Mouse (Mus musculus): ENCODE data around the gene Nup107.
"Not testable (repeated sequence)": the region's sequence is repeated elsewhere in the genome, so short reads cannot be mapped to it uniquely, and the experiment has no call there.

Gene Nup107

GRCm38 (mm10) chr10:117752851-117753647 lies 39.5 kb downstream of the Nup107 start:
- CTCF ChIA-PET = interaction anchor here in 2 of 4 experiments (0.6 kb wide), 2 partner anchors 34 to 246 kb away, joined by 6 read pairs; no protein-coding TSS in a partner anchor
- POLR2A ChIA-PET = interaction anchor here in 3 of 4 experiments (0.7 to 2.6 kb wide), 7 partner anchors 7 to 66 kb away, joined by 3 to 10 read pairs (median 5); partner anchors contain the start of gene Nup107 (in 1 of the 3)

GRCm38 (mm10) chr10:117752304-117752821 lies 40.1 kb downstream of the Nup107 start:
- ChIA-PET CTCF (interaction anchor here in 1 of 4 experiments (0.6 to 0.7 kb wide), 2 partner anchors 65 to 246 kb away, joined by 3 to 6 read pairs; no protein-coding TSS in a partner anchor), POLR2A (interaction anchor here in 3 of 4 experiments (0.5 to 2.6 kb wide), 10 partner anchors 8 to 405 kb away, joined by 3 to 10 read pairs (median 5); partner anchors contain the start of gene Nup107 (in 2 of the 3))

- CTCF ChIA-PET = no interaction called here
- POLR2A ChIA-PET = interaction anchor here in 3 of 4 experiments (0.5 to 2.6 kb wide), 9 partner anchors 8 to 406 kb away, joined by 3 to 10 read pairs (median 5); partner anchors contain the start of gene Nup107 (in 2 of the 3)
Observed at GRCm38 (mm10) chr10:117751744-117752143, 40.8 kb downstream of the Nup107 start.

- ChIA-PET POLR2A (interaction anchor here in 2 of 4 experiments (0.8 to 2.6 kb wide), 4 partner anchors 9 to 41 kb away, joined by 3 to 10 read pairs (median 7); partner anchors contain the start of gene Nup107 (in 2 of the 2)), CTCF (no interaction called here)
Observed at GRCm38 (mm10) chr10:117751282-117751610, 41.3 kb downstream of the Nup107 start.

- POLR2A ChIA-PET = interaction anchor here in 2 of 4 experiments (0.8 to 2.6 kb wide), 4 partner anchors 9 to 42 kb away, joined by 3 to 10 read pairs (median 7); partner anchors contain the start of gene Nup107 (in 2 of the 2)
Observed at GRCm38 (mm10) chr10:117750529-117751281, 41.8 kb downstream of the Nup107 start.

GRCm38 (mm10) chr10:117749787-117750343 lies 42.6 kb downstream of the Nup107 start:
- ChIA-PET CTCF (interaction anchor here in 1 of 4 experiments (0.5 kb wide), 1 partner anchor 22 kb away, joined by 7 read pairs; no protein-coding TSS in a partner anchor), POLR2A (interaction anchor here in 1 of 4 experiments (0.5 to 2.1 kb wide), 3 partner anchors 10 to 205 kb away, joined by 3 to 8 read pairs (median 3); no protein-coding TSS in a partner anchor)

More at GRCm38 (mm10) chr10:117750529-117751281, 41.8 kb downstream of the Nup107 start:
- CTCF ChIA-PET = no interaction called here

- ChIA-PET CTCF (interaction anchor here in 1 of 4 experiments (0.5 kb wide), 1 partner anchor 23 kb away, joined by 7 read pairs; no protein-coding TSS in a partner anchor), POLR2A (interaction anchor here in 2 of 4 experiments (0.5 to 2.3 kb wide), 5 partner anchors 9 to 206 kb away, joined by 3 to 11 read pairs (median 7); partner anchors contain the start of gene Nup107 (in 1 of the 2))
Observed at GRCm38 (mm10) chr10:117749050-117749686, 43.3 kb downstream of the Nup107 start.

GRCm38 (mm10) chr10:117748276-117749049 lies 44.0 kb downstream of the Nup107 start:
- ChIA-PET CTCF (no interaction called here), POLR2A (interaction anchor here in 3 of 4 experiments (0.8 to 2.3 kb wide), 7 partner anchors 9 to 57 kb away, joined by 3 to 11 read pairs (median 6); partner anchors contain the start of gene Nup107 (in 1 of the 3))

GRCm38 (mm10) chr10:117747711-117748110 lies 44.8 kb downstream of the Nup107 start:
- ChIA-PET POLR2A (interaction anchor here (0.6 to 3.4 kb wide), 12 partner anchors 9 to 255 kb away, joined by 3 to 11 read pairs (median 4); partner anchors contain the start of genes Nup107 (in 2 of the 4) and Mdm2 (in 1 of the 4)), CTCF (no interaction called here)

GRCm38 (mm10) chr10:117746297-117746883 lies 46.1 kb downstream of the Nup107 start, which contains the start of gene Slc35e3:
Slc35e3 (minus strand) TSS chr10:117746365.
- CTCF ChIA-PET = no interaction called here
- POLR2A ChIA-PET = interaction anchor here (0.7 to 3.4 kb wide), 9 partner anchors 8 to 47 kb away, joined by 3 to 11 read pairs (median 4); partner anchors contain the start of genes Mdm2 (in 1 of the 4) and Nup107 (in 1 of the 4)

GRCm38 (mm10) chr10:117745570-117746296 lies 46.8 kb downstream of the Nup107 start:
- CTCF ChIA-PET = not testable (repeated sequence)
- POLR2A ChIA-PET = interaction anchor here in 3 of 4 experiments (0.7 to 3.4 kb wide), 6 partner anchors 9 to 47 kb away, joined by 3 to 11 read pairs (median 4); partner anchors contain the start of genes Nup107 (in 3 of the 3) and Mdm2 (in 1 of the 3)

- ChIA-PET CTCF (no interaction called here), POLR2A (interaction anchor here in 2 of 4 experiments (0.6 to 3.1 kb wide), 7 partner anchors 9 to 62 kb away, joined by 3 to 11 read pairs (median 3); partner anchors contain the start of gene Nup107 (in 2 of the 2))
Observed at GRCm38 (mm10) chr10:117743917-117744316, 48.6 kb downstream of the Nup107 start.

- CTCF ChIA-PET = no interaction called here
- POLR2A ChIA-PET = interaction anchor here in 1 of 4 experiments (0.6 to 2.2 kb wide), 5 partner anchors 9 to 50 kb away, joined by 3 to 6 read pairs (median 4); partner anchors contain the start of gene Nup107
Observed at GRCm38 (mm10) chr10:117743182-117743581, 49.3 kb downstream of the Nup107 start.

GRCm38 (mm10) chr10:117742618-117743017 lies 49.9 kb downstream of the Nup107 start:
- ChIA-PET CTCF (no interaction called here), POLR2A (interaction anchor here in 2 of 4 experiments (0.6 to 2.2 kb wide), 6 partner anchors 10 to 100 kb away, joined by 3 to 6 read pairs (median 4); partner anchors contain the start of gene Nup107 (in 1 of the 2))
